Mouse (Mus musculus): Measurements from ENCODE around the gene Suv39h1. TPM values are rescaled to one million over a fixed set of nuclear protein-coding genes. Genes with fewer than 3 reads are reported as not detected.

The Suv39h1 gene
- 32.0 and 45.0 TPM in 2 replicates for total RNA-seq (2014; rRNA removed)
- 34.8 and 35.4 TPM in 2 replicates for polyA plus RNA-seq (2015; fragmentation: Nextera tagmentation; extraction: Ambion mirVana)

DNA sequence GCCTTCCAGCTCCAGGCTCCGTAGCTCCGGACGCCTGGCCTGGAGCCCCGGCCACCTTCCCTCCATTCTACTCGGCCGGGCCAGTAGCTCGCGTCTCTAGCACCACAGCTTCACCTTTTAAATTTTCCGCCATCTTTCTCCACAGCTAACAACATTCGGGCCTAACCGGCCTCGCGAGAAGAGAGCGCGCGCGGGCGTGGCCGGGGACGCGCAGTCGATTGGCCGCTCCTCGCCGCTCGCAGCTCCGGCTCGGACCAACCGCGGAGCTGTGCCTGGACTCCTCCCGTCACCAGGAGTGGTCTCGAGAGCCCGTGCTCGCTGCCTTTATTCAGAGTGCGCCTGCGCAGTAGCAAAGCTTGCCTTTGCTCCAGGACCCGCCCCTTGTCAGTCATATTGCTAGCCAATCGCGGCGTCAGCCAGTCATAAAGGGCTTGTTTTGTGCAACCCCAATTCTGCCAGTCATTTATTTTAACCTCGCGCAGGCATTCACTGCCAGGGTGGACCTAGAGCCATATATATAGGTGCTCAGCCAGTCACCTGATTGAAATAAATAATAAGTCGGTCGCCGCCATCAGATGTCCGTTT is at the start of gene Suv39h1:
TSS of gene Suv39h1 (minus strand) at position 331 of the 585 bp plus-strand sequence.
- H3K36me3 ChIP-seq (ENCODE audit: insufficient read depth, low read length) = no peaks in the 10 kb centered on the region

DNA sequence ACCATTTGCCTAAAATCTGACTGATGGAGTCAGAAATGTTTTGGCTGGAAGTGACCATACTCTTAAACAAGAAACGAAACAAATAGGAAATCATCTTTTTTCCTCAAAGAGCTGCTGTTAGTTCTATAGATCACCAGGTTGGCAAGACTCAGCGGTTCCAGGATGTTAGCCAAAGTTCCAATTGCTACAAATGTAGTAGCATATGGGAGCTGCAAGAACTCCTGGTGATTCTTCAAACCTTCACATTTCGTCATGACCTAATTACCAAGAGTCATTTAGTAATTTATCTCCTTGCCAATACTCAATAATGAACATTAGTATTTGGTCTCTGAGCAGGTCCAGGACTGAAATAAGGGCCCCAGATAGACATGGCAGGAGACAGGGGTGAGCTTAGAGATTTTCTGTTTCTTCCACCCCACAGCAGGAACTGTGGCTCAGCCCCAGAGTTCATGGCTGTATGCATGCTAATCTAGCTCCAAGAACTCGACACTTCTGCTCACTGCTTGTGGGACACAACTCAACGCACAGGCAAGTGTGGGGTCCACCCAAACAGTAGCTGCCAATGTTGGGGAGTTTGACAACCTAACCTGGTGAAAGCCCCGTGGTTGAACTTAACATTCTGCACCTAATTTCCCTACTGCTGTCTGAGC is 49.4 kb upstream of the Suv39h1 start:
- H3K9me3 ChIP-seq (ENCODE audit: low read length) = no peaks in the 10 kb centered on the region
- ATAC-seq (ENCODE audit: low FRiP score) = no peak
- DNase-seq (ENCODE audit: low spot score) = no peak
- WGBS = 85% methylated on average over 6 of the region's 6 CpGs
- no peak overlapping the region for H3K4me2 ChIP-seq (ENCODE audit: low read depth, low read length, poor library complexity, severe bottlenecking)
- H3K27me3 ChIP-seq (ENCODE audit: insufficient read depth, low read length) = no peaks in the 10 kb centered on the region
- H3K9ac ChIP-seq (replicated peaks; ENCODE audit: low read length, poor library complexity, severe bottlenecking) = no peak overlapping the region
- TF ChIP-seq CTCF (IDR thresholded peaks at IDR 0.05) = no peak
- H3K4me3 ChIP-seq (ENCODE audit: low read depth, low read length) = no peak overlapping the region
- no peaks in the 10 kb centered on the region for H3K4me1 ChIP-seq (ENCODE audit: insufficient read depth, low read length)
- peaks cover 18% of the 10 kb centered on the region; the same call in 1 of the 2 replicates for H3K36me3 ChIP-seq (ENCODE audit: insufficient read depth, low read length)
- H3K27ac ChIP-seq (ENCODE audit: low read depth, low read length) = no peak overlapping the region

More for the DNA sequence above, at the start of gene Suv39h1:
- ATAC-seq (ENCODE audit: low FRiP score) (peak; percentile 97), DNase-seq (ENCODE audit: low spot score) (peak; percentile 98)
- Histone ChIP-seq H3K9me3 (ENCODE audit: low read length) (no peaks in the 10 kb centered on the region), H3K27me3 (ENCODE audit: insufficient read depth, low read length) (no peaks in the 10 kb centered on the region), H3K4me2 (ENCODE audit: low read depth, low read length, poor library complexity, severe bottlenecking) (peak within 1 kb of the TSS; percentile 49), H3K4me1 (ENCODE audit: insufficient read depth, low read length) (no peaks in the 10 kb centered on the region), H3K9ac (replicated peaks; ENCODE audit: low read length, poor library complexity, severe bottlenecking) (peak within 1 kb of the TSS; percentile 54), H3K27ac (ENCODE audit: low read depth, low read length) (peak within 1 kb of the TSS; percentile 81), H3K4me3 (ENCODE audit: low read depth, low read length) (peak within 1 kb of the TSS; percentile 55)
- TF ChIP-seq CTCF (IDR thresholded peaks at IDR 0.05) = no peak
- WGBS = 29% methylated on average over 43 of the region's 46 CpGs

DNA sequence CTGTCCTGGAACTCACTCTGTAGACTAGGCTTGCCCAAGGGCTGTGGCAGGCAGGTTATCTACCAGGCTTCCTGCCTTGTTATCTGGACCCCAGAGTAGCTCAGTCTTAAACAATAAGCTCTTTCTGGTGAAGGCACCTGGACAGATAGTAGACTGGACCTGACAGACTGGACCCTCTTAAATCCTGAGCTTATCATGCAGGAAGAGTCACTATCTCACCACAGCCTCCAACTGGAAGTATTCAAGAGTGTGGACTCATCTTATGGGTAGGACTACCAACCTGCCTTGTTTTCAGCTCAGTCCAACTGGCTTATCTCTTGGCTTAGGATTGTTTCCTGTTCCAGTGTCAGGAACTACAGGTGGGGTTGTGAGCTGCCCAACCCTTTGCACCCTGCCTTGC is 42.7 kb upstream of the Suv39h1 start:
- H3K4me3 ChIP-seq (ENCODE audit: low read depth, low read length) = no peak overlapping the region
- H3K36me3 ChIP-seq (ENCODE audit: insufficient read depth, low read length) = no peaks in the 10 kb centered on the region
- H3K9ac ChIP-seq (replicated peaks; ENCODE audit: low read length, poor library complexity, severe bottlenecking) = no peak overlapping the region
- ATAC-seq (ENCODE audit: low FRiP score) (no peak), DNase-seq (ENCODE audit: low spot score) (no peak)
- H3K27ac ChIP-seq (ENCODE audit: low read depth, low read length) = no peak overlapping the region
- no peaks in the 10 kb centered on the region for H3K9me3 ChIP-seq (ENCODE audit: low read length)
- H3K4me2 ChIP-seq (ENCODE audit: low read depth, low read length, poor library complexity, severe bottlenecking) = no peak overlapping the region
- TF ChIP-seq CTCF (IDR thresholded peaks at IDR 0.05) = no peak
- no peaks in the 10 kb centered on the region for H3K27me3 ChIP-seq (ENCODE audit: insufficient read depth, low read length)
- H3K4me1 ChIP-seq (ENCODE audit: insufficient read depth, low read length) = no peaks in the 10 kb centered on the region

DNA sequence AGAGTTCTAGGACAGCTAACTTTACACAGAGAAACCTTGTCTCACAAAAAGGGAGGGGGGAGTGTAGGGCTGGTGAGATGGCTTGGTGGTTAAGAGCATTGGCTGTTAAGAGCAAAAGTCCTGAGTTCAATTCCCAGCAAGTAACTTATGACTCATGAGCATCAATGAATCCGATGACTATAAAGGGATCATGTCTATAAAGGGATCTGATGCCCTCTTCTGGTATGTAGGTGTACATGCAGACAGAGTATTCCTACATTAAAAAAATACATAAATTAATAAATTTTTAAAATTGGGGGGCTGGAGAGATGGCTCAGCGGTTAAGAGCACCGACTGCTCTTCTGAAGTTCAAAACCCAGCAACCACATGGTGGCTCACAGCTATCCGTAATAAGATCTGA is 40.7 kb upstream of the Suv39h1 start:
- no peaks in the 10 kb centered on the region for H3K36me3 ChIP-seq (ENCODE audit: insufficient read depth, low read length)

DNA sequence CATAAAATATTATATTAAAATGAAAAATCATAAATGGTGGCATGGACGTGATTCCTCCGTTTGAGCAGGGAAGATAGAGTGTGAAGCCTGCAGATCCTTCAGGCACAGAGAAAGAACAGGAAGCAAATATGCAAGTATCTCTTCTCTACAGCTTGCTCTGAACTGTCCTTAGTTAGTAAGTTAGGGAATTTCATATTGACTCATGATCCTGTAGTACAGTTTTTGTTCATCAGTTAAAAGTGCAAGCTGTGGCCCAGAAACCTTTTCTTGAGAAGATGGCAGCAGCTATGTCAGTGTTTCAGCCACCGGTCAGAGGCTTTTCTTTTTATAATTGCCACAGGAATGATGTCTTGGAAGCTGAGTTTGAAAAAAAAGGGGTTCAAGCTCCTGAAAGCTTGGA is 30.5 kb upstream of the Suv39h1 start:
- no peak overlapping the region for H3K4me2 ChIP-seq (ENCODE audit: low read depth, low read length, poor library complexity, severe bottlenecking)
- H3K4me3 ChIP-seq (ENCODE audit: low read depth, low read length) = no peak overlapping the region
- H3K9ac ChIP-seq (replicated peaks; ENCODE audit: low read length, poor library complexity, severe bottlenecking) = no peak overlapping the region
- 90% methylated on average over 3 of the region's 3 CpGs for WGBS
- TF ChIP-seq CTCF (IDR thresholded peaks at IDR 0.05) = no peak
- no peaks in the 10 kb centered on the region for H3K27me3 ChIP-seq (ENCODE audit: insufficient read depth, low read length)
- H3K9me3 ChIP-seq (ENCODE audit: low read length) = no peaks in the 10 kb centered on the region
- no peaks in the 10 kb centered on the region for H3K4me1 ChIP-seq (ENCODE audit: insufficient read depth, low read length)
- no peak for DNase-seq (ENCODE audit: low spot score)
- no peak overlapping the region for H3K27ac ChIP-seq (ENCODE audit: low read depth, low read length)
- no peaks in the 10 kb centered on the region for H3K36me3 ChIP-seq (ENCODE audit: insufficient read depth, low read length)
- no peak for ATAC-seq (ENCODE audit: low FRiP score)

More for the DNA sequence above, 40.7 kb upstream of the Suv39h1 start:
- Histone ChIP-seq H3K9ac (replicated peaks; ENCODE audit: low read length, poor library complexity, severe bottlenecking) (no peak overlapping the region), H3K27ac (ENCODE audit: low read depth, low read length) (no peak overlapping the region), H3K4me1 (ENCODE audit: insufficient read depth, low read length) (no peaks in the 10 kb centered on the region), H3K9me3 (ENCODE audit: low read length) (no peaks in the 10 kb centered on the region), H3K4me3 (ENCODE audit: low read depth, low read length) (no peak overlapping the region), H3K27me3 (ENCODE audit: insufficient read depth, low read length) (no peaks in the 10 kb centered on the region), H3K4me2 (ENCODE audit: low read depth, low read length, poor library complexity, severe bottlenecking) (no peak overlapping the region)
- ATAC-seq (ENCODE audit: low FRiP score) (no peak), DNase-seq (ENCODE audit: low spot score) (no peak)
- WGBS = 77% methylated on average over 4 of the region's 4 CpGs
- peak; percentile 30 for TF ChIP-seq CTCF (IDR thresholded peaks at IDR 0.05)

DNA sequence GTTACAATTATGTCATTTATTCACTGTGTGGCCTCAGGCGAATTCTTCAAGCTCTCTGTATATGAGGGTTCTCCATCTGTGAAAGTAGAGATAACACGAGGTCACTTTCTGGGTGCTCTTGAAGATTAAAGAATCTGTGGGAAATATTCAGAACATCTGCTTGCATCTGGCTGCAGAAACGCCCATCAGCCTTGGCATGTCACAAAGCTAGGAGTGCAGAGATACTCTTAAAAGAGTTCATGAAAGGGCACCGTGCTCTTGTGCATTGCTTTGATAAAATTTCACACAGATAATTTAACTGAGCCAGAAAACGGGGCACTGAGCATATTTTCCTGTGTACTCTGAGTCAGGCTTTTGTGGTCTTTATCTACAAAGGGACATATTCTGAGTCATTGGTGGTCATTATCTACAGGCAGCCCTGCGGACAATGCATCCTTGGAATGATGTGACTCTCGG is 27.7 kb upstream of the Suv39h1 start:
- Histone ChIP-seq H3K4me1 (ENCODE audit: insufficient read depth, low read length) (no peaks in the 10 kb centered on the region), H3K27ac (ENCODE audit: low read depth, low read length) (no peak overlapping the region), H3K4me2 (ENCODE audit: low read depth, low read length, poor library complexity, severe bottlenecking) (no peak overlapping the region), H3K9me3 (ENCODE audit: low read length) (no peaks in the 10 kb centered on the region), H3K4me3 (ENCODE audit: low read depth, low read length) (no peak overlapping the region), H3K9ac (replicated peaks; ENCODE audit: low read length, poor library complexity, severe bottlenecking) (no peak overlapping the region), H3K27me3 (ENCODE audit: insufficient read depth, low read length) (no peaks in the 10 kb centered on the region), H3K36me3 (ENCODE audit: insufficient read depth, low read length) (no peaks in the 10 kb centered on the region)
- ATAC-seq (ENCODE audit: low FRiP score) = no peak
- TF ChIP-seq CTCF (IDR thresholded peaks at IDR 0.05) = no peak
- WGBS = 65% methylated on average over 7 of the region's 7 CpGs
- no peak for DNase-seq (ENCODE audit: low spot score)

All from midbrain, postnatal 0 days (tissue).